Mouse (Mus musculus) common myeloid progenitor, adult 5-6 weeks (primary cell): ENCODE measurements around the gene Adgrg7. TPM values are rescaled to one million over a fixed set of nuclear protein-coding genes. Genes with fewer than 3 reads are reported as not detected.

Source experiments
- ATAC-seq: replicated peaks from 2 replicates; pipeline ENCODE4 v1.8.0; 2016; ENCODE audit warnings: low read depth, mild to moderate bottlenecking, moderate TSS enrichment, inconsistent platforms; ENCODE audit not compliant: poor library complexity, severe bottlenecking
- total RNA-seq: library from RNA; stranded (forward); fragments of 200-1000, 187-1606 nt; gene quantifications from 2 replicates; pipeline ENCODE4 v1.2.3, GENCODE M21; 2017

Adgrg7 gene
- total RNA-seq, 1 experiment from 2014 or later: 30.0 TPM

DNA sequence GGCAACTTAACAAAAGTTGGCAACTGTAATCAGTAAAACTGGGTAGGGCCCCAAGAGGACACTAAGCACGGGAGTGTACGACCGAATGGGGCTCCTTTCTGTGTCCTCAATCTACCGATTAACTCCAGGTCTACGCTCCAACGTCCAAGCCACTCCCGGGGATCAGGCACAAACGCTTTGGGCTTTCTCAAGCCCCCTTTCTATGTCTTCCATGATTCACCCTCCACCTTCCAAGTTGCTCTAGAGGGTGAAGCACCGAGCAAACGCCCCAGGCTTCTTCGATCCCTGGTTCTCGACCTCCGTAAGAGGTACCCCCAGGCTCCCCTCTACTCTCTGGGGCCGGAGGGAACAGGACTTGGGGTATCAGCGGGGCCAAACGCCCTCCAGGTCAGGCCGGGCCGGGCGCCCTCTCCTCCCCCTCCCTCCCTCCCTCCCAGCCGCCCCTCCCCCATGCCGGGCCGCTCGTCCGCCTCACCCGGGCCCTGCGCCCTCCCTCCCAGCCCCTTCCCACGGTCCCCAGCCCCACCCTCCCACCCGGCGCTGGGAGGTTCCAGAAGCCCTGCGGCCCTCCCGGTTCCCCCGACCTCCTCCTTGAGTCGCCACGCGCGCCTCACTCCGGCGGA is 79.0 kb downstream of the Adgrg7 start:
- ATAC-seq: no peak

DNA sequence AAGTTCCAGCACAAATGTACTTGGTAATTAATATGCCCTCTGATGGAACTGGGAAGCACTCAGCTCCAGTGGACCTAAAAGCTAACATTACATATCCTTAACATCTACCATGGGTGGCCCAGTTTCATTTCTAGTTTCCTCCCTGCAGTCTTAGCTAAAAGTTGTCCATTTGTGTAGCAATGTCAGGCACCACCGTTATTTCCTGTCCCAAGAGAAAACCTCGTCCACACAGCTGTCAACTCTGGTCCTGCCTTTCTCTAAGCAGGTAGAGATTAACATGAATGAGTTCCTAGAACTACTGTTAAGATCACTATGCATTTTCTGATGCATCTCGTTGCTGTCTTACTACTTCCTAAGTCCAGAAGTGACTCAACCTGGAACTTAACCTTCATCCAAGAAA is 80.0 kb downstream of the Adgrg7 start:
- ATAC-seq: no peak

GRCm38 (mm10) chr16:56710071-56710470 is 85.6 kb downstream of the Adgrg7 start:
- no peak for ATAC-seq

DNA sequence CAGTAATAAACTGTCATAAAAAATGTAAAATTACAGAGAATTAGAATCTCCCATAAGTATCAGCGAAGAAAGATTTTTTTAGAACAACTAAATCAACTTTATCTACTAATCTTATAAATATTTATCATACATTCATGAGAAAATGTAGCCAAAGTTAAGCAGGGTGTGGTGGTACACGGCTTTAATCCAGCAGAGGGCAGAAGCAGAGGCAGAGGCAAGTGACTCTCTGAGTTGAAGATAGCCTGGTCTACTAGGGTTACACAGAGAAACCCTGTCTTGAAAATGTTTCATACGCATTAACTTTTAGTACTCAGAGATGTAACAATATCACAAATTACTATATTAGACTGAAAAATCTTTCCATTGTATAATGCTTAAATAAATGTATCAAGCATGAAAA is 89.9 kb downstream of the Adgrg7 start:
- no peak for ATAC-seq

DNA sequence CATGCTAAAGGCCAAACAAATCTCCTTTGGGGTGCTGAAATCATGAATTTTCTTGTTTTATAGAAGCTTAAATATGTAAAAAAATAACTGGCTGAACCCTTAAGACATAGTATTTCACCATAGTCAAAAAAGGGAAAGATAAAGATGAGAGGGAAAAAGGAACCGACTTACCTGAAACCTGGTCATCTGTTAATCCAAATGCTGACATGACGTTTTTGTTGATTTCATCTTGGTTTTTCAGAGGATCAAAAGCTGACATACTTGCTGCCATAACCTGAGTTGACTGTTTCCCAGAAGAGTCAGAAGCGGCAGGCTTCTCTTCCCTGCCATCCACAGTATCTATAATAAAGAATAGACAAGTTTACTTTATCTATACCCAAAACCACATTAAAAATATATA is 94.8 kb downstream of the Adgrg7 start:
- no peak for ATAC-seq

GRCm38 (mm10) chr16:56696448-56696847 is 99.2 kb downstream of the Adgrg7 start:
- no peak for ATAC-seq

DNA sequence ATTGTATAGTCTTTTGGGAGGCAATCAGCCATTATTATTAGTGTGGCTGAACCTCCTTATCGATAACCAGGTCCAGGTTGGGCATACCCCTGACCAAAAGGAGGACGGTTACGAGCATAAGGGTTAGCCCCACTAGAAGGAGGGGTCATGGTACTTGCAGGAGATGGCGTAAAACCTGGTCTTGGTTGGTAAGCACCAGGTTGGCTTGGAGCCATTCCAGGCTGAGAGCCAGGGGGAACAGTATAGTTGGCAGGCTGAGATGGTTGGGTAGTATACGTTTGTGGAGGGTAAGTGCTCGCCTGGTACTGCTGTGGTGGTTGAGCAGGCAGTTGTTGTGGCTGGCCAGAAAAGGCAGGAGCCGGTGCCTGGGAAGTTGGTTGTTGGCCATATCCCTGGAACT is 104.9 kb downstream of the Adgrg7 start:
- ATAC-seq: no peak

DNA sequence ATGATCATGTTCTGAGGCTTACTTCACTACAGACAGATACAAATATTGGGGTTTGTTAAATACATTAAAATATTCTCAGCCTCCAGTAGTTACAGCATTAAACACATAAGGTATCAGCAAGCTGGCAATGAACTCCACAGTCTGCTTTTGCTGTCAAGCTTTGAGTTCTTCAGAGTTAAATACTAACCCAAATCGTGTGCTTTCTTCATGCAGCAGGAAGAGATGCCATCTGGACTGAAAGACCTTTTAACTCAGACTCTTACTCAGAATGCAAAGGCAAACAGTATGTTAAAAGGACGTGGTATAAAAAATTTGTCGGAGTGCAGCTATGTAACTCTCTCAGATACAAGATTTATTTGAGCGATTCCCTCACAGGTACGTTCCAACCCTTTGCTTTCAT is 108.9 kb downstream of the Adgrg7 start:
- no peak for ATAC-seq

- ATAC-seq: no peak
These were observed 114.5 kb downstream of the Adgrg7 start for GRCm38 (mm10) chr16:56681010-56681645.

GRCm38 (mm10) chr16:56677146-56677545 is 118.5 kb downstream of the Adgrg7 start:
- no peak for ATAC-seq

Other genes starting within 250 kb of the Adgrg7 start
- 45.4 and 66.8 TPM in 2 replicates for gene Tfg, start 78.4 kb downstream of the Adgrg7 start, total RNA-seq
- gene Tmem45a, start 90.3 kb upstream of the Adgrg7 start, total RNA-seq: not detected in 2 replicates
- not detected in 2 replicates for gene Lnp1, start 132.2 kb upstream of the Adgrg7 start, total RNA-seq